Mouse (Mus musculus): ENCODE results near the gene Agxt2. TPM values are rescaled to one million over a fixed set of nuclear protein-coding genes. Genes with fewer than 3 reads are reported as not detected.

Agxt2 gene
- total RNA-seq (2012; rRNA removed) (not detected in 2 replicates), polyA plus RNA-seq (2012; ENCODE audit: insufficient read depth in 1 of 2, insufficient read length in 2 of 2, low read depth in 1 of 2, low replicate concordance in 2 of 2, missing spikeins in 1 of 2) (not detected)

- H3K9ac ChIP-seq (ENCODE audit: control insufficient read depth, low read depth, low read length, poor library complexity, severe bottlenecking), result no peak within 1 kb of the TSS
- no peaks in the 10 kb centered on the region for H3K4me1 ChIP-seq (ENCODE audit: control insufficient read depth in 1 of 2, insufficient read depth in 2 of 2, low read length in 2 of 2)
- no peak within 1 kb of the TSS for H3K27ac ChIP-seq (ENCODE audit: control insufficient read depth, low read depth, low read length)
- no peaks in the 10 kb centered on the region for H3K9me3 ChIP-seq (replicated peaks; ENCODE audit: insufficient read depth, low read length)
- no peak within 1 kb of the TSS for H3K4me3 ChIP-seq (ENCODE audit: control insufficient read depth in 1 of 2, insufficient read depth in 1 of 2, low read depth in 2 of 2, low read length in 2 of 2)
- DNase-seq (ENCODE audit: low read depth, low spot score), result no peak
- H3K36me3 ChIP-seq (ENCODE audit: control insufficient read depth in 1 of 2, insufficient read depth in 2 of 2, low read length in 2 of 2), result no peaks in the 10 kb centered on the region
- TF ChIP-seq TCF12 (IDR thresholded peaks at IDR 0.05; ENCODE audit: low read depth, low read length) (no peak), MAFK (IDR thresholded peaks at IDR 0.05; ENCODE audit: borderline replicate concordance, low read depth, low read length) (no peak), RAD21 (IDR thresholded peaks at IDR 0.05; ENCODE audit: low read depth, low read length) (no peak), ZNF384 (IDR thresholded peaks at IDR 0.05; ENCODE audit: low read depth, low read length) (no peak), CHD2 (IDR thresholded peaks at IDR 0.05; ENCODE audit: low read length) (no peak), RCOR1 (IDR thresholded peaks at IDR 0.05; ENCODE audit: low read depth, low read length) (no peak), ETS1 (IDR thresholded peaks at IDR 0.05; ENCODE audit: low read depth, low read length) (no peak), MYC (IDR thresholded peaks at IDR 0.05; ENCODE audit: low read depth, low read length) (no peak), GABPA (IDR thresholded peaks at IDR 0.05; ENCODE audit: low read depth, low read length) (no peak), POLR2AphosphoS2 (IDR thresholded peaks at IDR 0.05; ENCODE audit: low read length) (no peak), NELFE (IDR thresholded peaks at IDR 0.05; ENCODE audit: low read depth, low read length) (no peak), MAZ (IDR thresholded peaks at IDR 0.05; ENCODE audit: low read depth, low read length) (no peak)
- no peaks in the 10 kb centered on the region for H3K79me2 ChIP-seq (ENCODE audit: control insufficient read depth, insufficient read depth, low read length, poor library complexity)
- H3K27me3 ChIP-seq (ENCODE audit: control insufficient read depth in 1 of 2, insufficient read depth in 2 of 2, low read length in 2 of 2), result no peaks in the 10 kb centered on the region
Observed at GRCm38 (mm10) chr15:10358039-10358948, at the start of gene Agxt2. TSS of gene Agxt2 (plus strand) at chr15:10358532.

- H3K79me2 ChIP-seq (ENCODE audit: control insufficient read depth, insufficient read depth, low read length, poor library complexity), result no peaks in the 10 kb centered on the region
- H3K27me3 ChIP-seq (ENCODE audit: control insufficient read depth in 1 of 2, insufficient read depth in 2 of 2, low read length in 2 of 2), result peaks cover 0 to 1% of the 10 kb centered on the region in 2 experiments; a peak in 1 of 4 replicates
- TF ChIP-seq ZC3H11A (IDR thresholded peaks at IDR 0.05; ENCODE audit: low read depth, low read length) (no peak), MXI1 (IDR thresholded peaks at IDR 0.05; ENCODE audit: low read depth, low read length) (no peak), KAT2A (conservative IDR thresholded peaks at IDR 0.05; ENCODE audit: low read depth, low read length) (no peak), ELF1 (IDR thresholded peaks at IDR 0.05; ENCODE audit: low read depth, low read length) (no peak), MAZ (IDR thresholded peaks at IDR 0.05; ENCODE audit: low read depth, low read length) (no peak), GABPA (IDR thresholded peaks at IDR 0.05; ENCODE audit: low read depth, low read length) (no peak)
- no peaks in the 10 kb centered on the region for H3K36me3 ChIP-seq (ENCODE audit: control insufficient read depth in 1 of 2, insufficient read depth in 2 of 2, low read length in 2 of 2)
- H3K27ac ChIP-seq (ENCODE audit: control insufficient read depth, low read depth, low read length), result no peak overlapping the region
- H3K9me3 ChIP-seq (replicated peaks; ENCODE audit: insufficient read depth, low read length), result no peaks in the 10 kb centered on the region
- no peak overlapping the region for H3K9ac ChIP-seq (ENCODE audit: control insufficient read depth, low read depth, low read length, poor library complexity, severe bottlenecking)
- no peak for DNase-seq (ENCODE audit: low read depth, low spot score)
- H3K4me1 ChIP-seq (ENCODE audit: control insufficient read depth in 1 of 2, insufficient read depth in 2 of 2, low read length in 2 of 2), result no peaks in the 10 kb centered on the region
- H3K4me3 ChIP-seq (ENCODE audit: control insufficient read depth in 1 of 2, insufficient read depth in 1 of 2, low read depth in 2 of 2, low read length in 2 of 2), result no peak overlapping the region
Observed at GRCm38 (mm10) chr15:10311826-10312225, 46.5 kb upstream of the Agxt2 start.

Data from MEL (cell line).